Mouse (Mus musculus): ENCODE results near the gene Tmem132b.

Gene Tmem132b

DNA sequence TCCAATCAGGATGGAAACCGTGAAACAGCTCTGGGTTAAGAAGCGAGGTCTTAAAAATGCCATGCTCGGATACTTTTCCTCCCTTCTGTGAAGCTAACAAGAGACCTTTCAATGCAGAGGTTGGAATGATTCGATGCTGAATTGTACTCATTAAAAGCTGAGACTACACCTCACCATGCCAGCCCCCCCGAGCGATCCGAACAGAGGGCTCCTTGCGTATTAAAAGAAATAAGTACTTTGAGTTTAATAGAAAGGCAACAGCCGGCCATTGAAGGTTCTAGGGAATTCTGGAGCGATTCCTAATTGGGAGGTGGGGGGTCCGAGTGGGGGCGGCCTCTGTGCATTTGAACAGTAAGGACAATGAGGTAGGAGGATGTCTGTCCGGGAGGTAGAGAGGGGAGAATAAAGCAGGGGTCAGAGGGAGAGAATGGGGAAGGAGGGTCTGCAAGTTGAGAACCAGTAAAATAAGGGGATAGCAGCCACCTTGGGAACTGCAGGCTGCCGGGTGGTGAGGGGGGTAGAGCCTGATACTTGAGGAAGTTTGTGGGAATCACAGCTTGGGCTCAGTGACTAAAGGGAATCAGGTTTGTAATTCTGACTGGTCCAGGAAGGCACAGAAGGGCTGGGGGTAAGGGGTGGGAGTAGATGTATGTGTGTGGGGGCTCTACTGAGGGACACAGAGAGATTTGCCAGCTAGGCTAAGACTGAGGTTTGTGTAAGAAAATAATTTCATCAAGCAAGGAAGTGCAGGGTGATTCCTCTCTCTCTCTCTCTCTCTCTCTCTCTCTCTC is 127.6 kb downstream of the Tmem132b start:
- no peak for DNase-seq (ENCODE audit: low spot score in 2 of 2)

DNA sequence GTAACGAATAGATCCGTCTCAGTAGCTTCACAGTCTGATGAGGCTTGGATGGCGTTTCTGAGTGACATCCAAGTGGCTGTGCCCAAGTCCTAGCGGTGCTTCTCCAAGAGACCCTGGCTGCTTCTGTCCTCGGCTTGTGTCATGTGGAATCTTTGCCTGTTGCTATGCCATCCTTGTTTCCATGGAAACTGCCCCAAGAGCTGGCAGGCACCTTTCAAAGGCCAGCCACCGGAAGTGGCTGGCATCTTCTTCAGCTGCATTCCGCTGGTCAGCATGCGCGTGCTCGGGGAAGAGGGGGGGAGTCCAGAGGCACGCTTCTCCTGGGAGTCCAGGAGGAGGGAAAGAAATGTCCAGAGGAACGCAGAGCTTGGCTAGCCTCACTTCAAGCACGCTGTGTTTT is 144.0 kb downstream of the Tmem132b start:
- DNase-seq (ENCODE audit: low spot score in 2 of 2) = peak; percentile 62 to 75

DNA sequence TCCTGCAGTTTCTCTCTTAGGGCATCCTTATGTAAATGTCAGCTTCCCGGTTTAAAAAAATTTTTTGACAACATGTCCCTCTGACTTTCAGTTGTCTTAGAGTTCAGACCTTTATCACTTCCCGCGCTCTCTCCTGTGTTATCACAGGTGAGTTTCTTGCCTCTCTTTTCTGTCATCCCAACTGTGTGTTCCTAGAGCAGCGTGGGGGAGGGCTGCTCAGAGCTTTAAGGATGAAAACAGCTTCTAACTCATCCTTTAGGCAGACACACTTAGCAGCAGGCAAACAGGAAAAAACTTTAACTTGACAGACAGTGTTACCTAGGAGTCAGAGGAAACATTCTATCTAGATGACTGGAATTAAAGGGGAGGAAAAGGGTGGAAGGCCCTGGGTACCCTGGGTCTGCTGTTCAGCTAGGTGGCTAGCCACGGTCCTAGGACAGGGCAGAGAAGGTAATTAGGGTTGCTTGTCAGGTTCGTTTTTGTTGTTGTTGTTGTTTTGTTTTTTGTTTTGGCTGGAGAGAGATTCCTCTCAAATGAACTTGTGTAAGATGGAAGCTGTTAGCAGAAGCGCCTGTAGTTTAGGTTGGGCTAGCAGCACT is 144.6 kb downstream of the Tmem132b start:
- peak; percentile 38 to 43 for DNase-seq (ENCODE audit: low spot score in 2 of 2)

DNA sequence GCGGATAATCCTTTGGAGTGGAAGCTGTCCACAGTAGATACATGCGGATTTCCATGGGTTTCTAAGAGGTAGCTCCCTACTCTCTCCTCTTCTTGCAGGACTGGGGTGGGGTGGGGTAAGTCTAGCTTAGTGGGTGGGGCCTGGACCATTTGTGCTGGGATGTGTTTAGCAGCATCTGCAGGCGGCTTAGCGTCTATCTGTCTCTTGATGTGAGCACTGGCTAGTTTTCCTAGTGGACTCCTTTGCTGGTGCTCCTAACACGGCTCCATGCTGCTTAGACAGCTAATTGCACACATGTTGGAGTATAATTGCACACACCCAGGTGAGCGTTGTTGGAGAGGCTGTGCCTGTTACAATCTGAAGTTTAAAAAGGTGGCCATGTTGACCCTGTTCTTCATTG is 149.3 kb downstream of the Tmem132b start:
- DNase-seq (ENCODE audit: low spot score in 2 of 2) = no peak

DNA sequence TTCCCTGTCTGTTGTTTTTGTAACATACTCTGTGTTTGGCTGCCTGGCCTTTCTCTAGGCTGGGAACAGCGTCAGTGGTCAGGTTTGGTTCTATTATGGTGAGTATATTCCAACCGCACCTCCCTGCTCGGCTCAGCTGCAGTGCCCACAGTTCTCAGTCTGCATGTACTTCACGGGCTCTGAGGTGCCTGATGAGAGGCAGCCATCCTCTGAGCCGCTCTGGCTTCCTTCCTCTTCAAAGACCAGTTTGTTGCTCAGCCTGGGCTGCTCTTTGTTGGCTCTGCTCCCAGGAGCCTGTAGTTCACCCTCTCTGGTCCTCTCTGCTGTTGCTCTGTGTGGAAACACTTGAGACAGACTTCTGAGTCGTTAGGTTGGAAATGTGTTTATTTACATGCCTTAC is 151.9 kb downstream of the Tmem132b start:
- no peak for DNase-seq (ENCODE audit: low spot score in 2 of 2)

DNA sequence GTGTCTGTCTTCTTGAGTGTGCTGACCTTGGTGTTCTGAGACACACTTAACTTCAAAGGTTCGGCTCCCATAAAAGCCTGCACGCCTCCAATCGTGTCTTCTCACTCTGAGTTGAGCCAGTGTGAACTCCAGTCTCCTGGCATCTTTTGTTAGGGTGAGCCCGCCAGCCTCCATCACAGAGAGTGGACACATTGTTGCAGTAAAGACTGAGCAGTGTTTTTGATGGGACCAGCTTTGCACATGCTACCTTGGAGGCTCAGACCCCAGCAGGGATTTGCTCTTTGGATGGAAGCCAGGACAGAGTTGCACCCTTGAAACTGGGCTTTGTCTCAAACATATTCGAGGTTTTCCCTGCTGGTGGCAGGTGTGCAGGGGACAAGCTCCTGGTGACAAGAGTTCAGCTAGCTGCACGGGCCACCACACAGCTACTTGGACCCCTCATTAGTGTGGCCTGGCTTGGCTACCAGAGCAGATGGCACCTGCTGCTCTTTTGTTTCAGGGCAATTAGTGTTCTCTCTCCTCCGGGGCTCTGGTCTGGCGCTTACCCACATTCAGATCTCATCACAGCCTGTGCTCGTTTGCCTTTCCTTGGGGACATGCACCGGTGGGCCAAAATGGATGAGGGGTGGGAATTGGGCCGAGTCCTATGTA is 154.2 kb downstream of the Tmem132b start:
- no peak for DNase-seq (ENCODE audit: low spot score in 2 of 2)

DNA sequence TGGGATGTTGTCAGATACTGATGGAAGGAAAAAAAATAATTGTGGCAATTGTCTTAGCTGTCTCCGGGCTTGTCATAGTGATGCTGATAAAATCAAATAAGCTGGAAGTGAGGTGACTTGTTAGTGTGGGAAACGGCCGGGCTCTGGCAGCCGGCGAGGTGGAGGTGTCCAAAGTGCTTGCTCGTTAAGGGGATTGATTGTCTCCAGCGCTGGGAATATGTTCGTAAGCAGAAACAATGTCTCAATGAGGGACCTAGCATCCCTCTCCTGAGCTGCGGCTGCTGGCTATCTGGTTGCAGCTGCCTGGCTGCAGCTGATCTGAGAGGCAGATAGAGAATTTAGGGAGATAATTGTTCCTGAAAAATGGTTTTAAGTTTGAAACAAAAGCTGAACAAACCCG is 161.0 kb downstream of the Tmem132b start:
- DNase-seq (ENCODE audit: low spot score in 2 of 2) = no peak

DNA sequence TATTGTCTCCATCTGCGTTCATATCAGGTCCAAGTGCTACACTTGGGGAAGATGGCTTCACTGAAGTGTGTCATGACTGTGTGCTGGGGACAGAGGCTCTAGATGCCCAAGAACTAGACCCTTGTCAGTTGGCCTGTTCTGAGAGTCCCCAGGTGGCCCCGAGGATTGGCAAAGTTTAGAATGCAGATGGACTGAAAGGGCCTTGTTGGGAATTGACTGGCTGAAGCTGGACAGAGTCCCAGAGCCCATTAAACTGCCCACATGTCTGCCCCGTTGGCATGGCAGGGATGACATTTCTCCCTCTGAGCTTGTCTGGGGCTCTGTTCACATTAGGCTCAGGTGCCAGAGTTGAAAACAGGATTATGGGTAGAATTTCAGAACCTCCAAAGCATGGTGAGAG is 167.8 kb downstream of the Tmem132b start:
- DNase-seq (ENCODE audit: low spot score in 2 of 2) = no peak

DNA sequence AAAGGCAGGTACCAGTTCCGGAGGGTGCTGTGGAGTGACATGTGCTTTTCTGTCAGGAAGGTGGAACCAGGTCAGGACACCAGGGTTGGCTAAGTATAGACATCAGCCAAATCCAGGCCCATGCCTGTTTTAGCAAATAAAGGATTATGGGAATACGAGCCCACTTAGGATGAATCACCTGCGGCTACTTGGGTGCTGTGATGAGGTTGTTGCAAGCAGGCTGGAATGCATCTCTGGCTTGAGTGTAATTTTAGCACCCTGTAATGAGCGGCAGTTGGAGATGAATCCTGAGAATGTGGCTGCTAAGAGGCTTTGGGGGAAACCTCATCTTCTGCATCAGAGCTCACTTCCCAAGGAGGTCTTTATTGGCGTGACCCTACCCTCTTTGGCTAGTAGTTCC is 168.7 kb downstream of the Tmem132b start:
- peak; percentile 44 to 49 for DNase-seq (ENCODE audit: low spot score in 2 of 2)

DNA sequence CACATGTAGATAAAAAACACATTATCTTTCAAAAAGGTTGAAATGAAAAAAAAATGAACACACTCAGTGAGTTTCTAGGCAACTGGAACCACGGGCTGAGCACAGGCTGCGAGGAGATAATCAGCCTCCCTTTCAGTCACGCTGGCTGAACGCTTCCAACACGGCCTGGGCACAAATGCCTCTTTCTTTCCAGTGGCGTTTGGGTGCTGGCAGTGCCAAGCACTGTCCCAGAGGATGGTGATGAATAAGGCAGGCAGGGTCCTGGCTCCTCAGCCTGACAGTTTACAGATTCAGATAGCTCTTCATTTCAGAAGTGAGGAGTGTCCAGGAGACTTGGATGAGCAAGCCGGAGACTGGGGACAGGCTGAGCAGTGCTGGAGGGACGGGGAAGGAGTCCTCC is 173.8 kb downstream of the Tmem132b start:
- DNase-seq (ENCODE audit: low spot score in 2 of 2) = peak; percentile 63 to 67

DNA sequence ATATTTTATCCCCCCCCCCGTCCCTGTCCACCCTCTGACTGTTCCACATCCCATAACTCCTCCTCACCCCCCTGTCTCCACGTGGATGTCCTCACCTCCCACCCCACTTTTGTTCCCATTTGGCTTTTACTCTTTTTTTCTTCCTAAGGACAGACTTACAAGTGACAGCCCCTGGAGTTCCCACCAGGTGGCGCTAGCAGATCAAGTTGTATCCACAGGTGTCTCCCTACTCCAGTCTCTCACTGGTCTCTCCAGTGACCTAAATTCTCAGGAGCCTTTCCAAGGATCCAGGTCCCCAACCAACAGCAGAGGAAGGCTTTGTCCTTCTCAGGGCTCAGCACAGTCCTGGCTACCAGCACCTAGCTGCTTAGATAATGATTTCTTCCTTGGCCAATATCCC is 177.6 kb downstream of the Tmem132b start:
- DNase-seq (ENCODE audit: low spot score in 2 of 2) = peak; percentile 77 to 83

DNA sequence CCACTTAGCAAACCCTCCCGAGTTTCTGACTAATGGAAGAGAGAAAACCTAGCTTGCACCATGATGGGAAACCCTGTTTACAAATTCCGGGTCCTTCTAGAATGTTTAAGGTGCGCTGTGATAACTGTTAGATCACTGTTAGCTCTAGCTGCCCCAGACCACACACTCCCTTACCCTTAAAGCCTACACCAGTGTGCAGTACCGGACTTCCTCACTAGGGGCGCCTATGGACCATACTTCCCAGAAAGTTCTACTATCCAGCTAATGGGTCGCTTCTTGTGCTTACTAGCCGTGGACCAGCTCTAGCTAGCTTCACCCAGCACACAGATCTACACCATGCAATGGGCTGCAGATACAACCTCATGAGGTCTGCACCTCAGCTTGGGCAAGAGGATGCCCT is 195.2 kb downstream of the Tmem132b start:
- no peak for DNase-seq (ENCODE audit: low spot score in 2 of 2)

DNA sequence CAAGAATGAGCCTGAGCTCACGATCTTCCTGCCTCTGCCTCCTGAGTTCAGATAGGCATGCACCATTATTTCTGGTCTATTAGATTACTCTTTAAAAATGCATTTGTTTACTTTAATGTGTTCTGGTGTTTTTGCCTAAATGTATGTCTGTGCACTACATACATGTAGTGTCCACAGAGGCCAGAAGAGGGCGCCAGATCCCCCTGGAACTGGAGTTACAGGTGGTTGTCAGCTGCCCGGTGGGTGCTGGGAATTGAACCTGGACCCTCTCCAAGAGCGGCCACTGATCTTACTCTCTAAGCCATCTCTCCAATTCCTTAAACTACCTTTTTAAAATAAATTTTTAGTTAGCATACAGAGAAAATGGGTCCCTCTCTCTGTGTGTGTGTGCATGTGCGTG is 195.9 kb downstream of the Tmem132b start:
- DNase-seq (ENCODE audit: low spot score in 2 of 2) = no peak

DNA sequence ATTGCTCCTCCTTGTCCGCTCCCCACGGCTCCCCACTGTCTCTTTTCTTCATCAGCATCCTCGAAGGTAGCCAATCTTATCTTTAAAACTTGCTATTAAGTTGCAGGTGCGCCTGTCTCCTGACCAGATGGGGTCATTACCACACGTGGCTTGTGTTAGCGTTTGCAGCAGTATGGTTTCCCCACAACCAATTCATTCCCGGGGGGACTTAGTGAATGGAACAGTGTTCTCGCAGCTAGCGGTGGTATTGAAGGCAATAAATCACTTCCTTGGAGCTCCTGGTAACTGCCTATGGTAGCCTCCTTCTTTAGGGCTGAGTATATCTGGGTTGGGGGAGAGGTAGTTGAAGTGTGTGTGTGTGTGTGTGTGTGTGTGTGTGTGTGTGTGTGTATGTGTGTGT is 196.4 kb downstream of the Tmem132b start:
- DNase-seq (ENCODE audit: low spot score in 2 of 2) = no peak

DNA sequence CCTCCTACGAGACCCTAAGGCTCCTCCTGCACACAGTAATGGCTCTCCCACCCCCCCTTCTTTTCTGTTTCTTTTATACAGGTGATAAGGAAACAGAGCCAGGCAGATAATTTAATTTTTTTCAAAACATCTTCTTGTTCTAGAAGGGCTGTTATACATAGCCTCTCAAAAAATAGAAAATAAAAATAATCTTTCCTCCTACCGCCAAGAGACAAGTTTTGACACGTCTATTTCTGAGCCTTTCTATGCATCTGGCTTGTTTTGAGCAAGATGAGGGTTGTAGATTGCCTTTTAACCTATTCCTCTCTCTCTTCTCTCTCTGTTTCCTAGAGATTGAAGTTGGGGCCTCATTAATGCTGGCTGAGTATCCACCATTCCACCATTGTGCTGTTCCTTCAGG is 196.9 kb downstream of the Tmem132b start:
- no peak for DNase-seq (ENCODE audit: low spot score in 2 of 2)

DNA sequence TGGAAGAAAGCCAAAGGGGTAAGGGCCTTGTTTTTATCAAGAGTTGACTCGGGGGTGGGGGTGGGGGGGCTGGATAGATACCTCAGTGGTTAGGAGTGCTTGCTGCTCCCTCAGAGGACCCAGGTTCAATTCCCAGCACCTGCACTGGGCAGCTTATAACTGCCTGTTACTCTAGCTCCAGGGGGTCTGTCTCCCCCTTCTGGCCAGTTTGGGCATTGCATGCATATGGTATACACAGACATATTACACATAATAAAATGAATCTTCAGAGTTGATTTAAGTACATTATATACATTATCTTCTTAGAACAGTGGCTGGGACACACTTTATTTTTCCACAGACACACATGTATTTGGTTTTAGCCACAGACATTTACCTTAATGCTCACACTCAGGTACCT is 202.2 kb downstream of the Tmem132b start:
- DNase-seq (ENCODE audit: low spot score in 2 of 2) = no peak

DNA sequence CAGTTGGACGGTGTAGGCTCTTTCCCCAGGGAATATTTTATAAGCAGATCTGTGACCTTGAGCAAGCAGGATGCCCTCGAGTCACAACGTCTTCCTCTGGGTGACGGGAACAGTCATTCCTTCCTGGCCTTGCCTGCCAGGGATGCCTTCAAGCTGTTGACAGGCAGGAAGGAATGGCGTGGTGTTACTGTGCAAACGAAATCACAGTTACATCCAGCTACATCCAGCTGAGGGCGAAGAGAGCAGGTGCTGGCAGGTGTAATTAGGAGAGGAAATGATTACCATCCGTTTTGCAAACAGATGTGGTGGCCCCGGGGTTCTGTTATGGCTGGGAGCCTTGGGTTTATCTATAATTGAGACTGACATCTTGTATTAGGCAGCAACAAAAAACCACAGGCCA is 205.5 kb downstream of the Tmem132b start:
- DNase-seq (ENCODE audit: low spot score in 2 of 2) = no peak

DNA sequence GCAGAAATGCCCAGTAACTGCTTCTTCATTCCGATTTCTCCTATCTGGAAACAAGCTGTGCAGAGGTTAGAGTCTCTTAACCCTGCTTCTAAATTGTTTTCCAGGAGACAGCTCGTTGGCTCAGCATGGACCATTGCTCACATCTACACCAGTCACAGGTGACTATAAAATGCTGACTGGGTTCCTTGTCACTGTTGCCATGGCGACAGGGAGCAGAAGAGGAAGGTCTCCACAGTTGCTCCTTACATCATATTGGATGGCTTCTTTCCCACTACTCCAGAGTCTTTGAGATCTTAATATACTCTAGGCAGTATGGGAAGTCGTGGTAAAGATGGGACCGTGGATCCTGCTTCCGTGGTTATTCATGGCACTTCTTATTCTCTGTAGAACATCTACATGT is 211.9 kb downstream of the Tmem132b start:
- no peak for DNase-seq (ENCODE audit: low spot score in 2 of 2)

DNA sequence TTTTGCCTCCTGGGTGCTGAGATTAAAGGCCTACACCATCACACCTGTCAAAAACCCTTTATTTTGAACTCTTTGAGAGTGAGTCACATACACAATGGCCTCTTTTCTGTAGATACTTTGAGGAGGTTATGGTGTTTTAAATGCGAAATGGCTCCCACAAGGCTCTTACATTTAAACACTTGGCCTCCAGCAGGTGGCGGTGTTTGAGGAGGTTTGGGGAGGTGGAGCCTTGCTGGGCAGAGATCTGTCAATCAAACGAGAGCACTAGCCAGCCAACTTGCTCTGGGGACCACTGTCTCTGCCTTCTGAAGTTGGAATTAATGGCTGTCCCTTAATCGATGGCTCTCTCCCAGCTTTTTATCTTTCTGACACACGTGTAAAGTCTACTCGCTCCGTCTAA is 214.2 kb downstream of the Tmem132b start:
- DNase-seq (ENCODE audit: low spot score in 2 of 2) = no peak

DNA sequence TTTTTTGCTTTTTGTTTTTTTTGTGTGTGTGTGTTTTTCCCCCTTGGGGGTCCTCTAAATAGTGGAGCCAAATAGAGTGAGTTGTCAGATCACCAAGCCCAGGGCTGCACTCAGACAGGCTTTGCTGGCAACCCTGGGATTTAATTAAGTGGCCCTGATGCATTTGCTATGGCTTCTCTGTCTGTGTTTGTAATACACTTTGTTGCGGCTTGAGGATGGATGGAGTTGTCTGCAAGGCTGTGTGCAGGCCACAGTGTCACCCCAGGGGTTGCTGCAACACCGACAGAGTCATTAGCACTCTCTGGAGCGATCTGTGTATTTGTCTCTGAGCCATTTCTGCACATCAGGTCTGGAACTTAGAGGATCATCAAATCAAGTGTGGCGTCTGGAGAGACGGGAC is 219.9 kb downstream of the Tmem132b start:
- no peak for DNase-seq (ENCODE audit: low spot score in 2 of 2)

DNA sequence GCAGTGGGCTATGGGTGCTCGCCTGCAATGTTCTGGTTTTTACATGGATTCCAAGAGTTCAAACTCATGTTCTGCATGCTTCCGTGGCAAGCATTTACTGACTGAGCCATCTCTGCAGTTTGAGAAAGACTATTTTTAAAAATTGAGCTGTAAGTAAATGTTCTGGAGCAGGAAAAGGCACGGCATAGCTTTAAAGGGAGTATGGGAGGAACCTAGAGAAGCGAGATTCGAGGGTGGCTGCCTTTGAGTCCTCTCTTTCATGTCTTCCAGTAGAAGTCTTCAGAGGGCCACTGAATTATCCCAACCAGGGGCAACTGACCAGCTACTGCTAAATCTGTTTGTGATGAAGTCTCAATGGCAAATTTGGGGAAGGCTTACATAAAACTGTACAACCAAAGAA is 221.0 kb downstream of the Tmem132b start:
- no peak for DNase-seq (ENCODE audit: low spot score in 2 of 2)

DNA sequence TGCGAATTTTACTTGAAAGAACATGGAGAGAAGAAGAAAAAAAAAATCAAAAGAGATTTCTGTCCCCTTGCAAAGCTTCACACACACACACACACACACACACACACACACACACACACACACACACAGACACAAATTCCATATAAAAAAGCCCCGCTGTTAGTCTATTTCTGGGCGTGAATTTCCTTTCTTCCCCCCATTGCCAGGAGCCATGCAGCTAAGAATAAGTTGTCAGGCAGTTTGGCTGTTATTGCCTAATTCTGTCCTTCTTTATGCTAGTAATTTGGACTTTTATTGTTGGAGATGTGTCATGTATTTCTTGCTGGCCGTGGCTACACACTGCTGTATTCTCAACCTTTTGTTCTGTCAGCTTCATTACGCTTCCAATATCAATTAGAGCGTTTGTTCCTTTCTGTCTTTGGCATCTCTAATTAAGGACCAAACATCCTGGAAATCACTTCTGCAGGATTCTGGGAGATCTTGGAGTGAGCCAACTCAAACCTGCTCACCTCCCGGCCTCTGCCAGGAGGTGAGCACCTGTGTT is 225.5 kb downstream of the Tmem132b start:
- no peak for DNase-seq (ENCODE audit: low spot score in 2 of 2)

DNA sequence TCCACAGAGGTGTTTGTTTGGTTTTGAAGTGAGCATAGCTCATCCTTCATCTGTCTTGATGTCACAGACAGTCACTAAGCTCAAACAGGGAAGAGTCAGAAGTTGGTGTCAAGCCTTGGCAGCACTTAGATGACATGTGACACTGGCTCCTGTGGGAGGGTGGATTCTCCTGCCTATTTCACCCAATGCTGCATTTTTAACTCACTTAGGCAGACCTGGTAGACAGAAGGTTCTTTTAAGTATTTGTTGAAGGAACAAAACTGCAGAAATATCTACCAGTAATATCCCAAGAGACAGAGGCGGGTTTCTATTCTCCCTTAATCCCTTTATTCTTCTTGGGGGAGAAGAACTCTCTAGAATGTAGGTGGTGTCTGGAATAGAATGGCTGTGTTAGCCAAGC is 226.9 kb downstream of the Tmem132b start:
- no peak for DNase-seq (ENCODE audit: low spot score in 2 of 2)

Measured in right cerebral cortex, adult 2 months (tissue).